Mouse (Mus musculus): ENCODE results near the gene Adam15. TPM values are rescaled to one million over a fixed set of nuclear protein-coding genes. Genes with fewer than 3 reads are reported as not detected.

Gene Adam15
- total RNA-seq, 4 experiments from 2014 or later, result 104 to 122 (median 108) TPM

GRCm38 (mm10) chr3:89304440-89304839 is 45.4 kb downstream of the Adam15 start:
- no peak for DNase-seq (ENCODE audit: low spot score in 2 of 2)

GRCm38 (mm10) chr3:89300514-89300913 is 49.3 kb downstream of the Adam15 start:
- DNase-seq (ENCODE audit: low spot score in 2 of 2), result no peak

- no peak for DNase-seq (ENCODE audit: low spot score in 2 of 2)
Observed at GRCm38 (mm10) chr3:89300071-89300470, 49.7 kb downstream of the Adam15 start.

- no peak for DNase-seq (ENCODE audit: low spot score in 2 of 2)
Observed at GRCm38 (mm10) chr3:89299499-89299898, 50.3 kb downstream of the Adam15 start.

- DNase-seq (ENCODE audit: low spot score in 2 of 2), result no peak
Observed at GRCm38 (mm10) chr3:89298908-89299307, 50.9 kb downstream of the Adam15 start.

GRCm38 (mm10) chr3:89296761-89297396 is 52.9 kb downstream of the Adam15 start:
- DNase-seq (ENCODE audit: low spot score in 2 of 2), result no peak

GRCm38 (mm10) chr3:89295685-89296230 is 54.0 kb downstream of the Adam15 start:
- no peak for DNase-seq (ENCODE audit: low spot score in 2 of 2)

GRCm38 (mm10) chr3:89294195-89294594 is 55.6 kb downstream of the Adam15 start:
- no peak for DNase-seq (ENCODE audit: low spot score in 2 of 2)

- no peak for DNase-seq (ENCODE audit: low spot score in 2 of 2)
Observed at GRCm38 (mm10) chr3:89293247-89293918, 56.4 kb downstream of the Adam15 start.

- no peak for DNase-seq (ENCODE audit: low spot score in 2 of 2)
Observed at GRCm38 (mm10) chr3:89292303-89292702, 57.5 kb downstream of the Adam15 start.

- no peak for DNase-seq (ENCODE audit: low spot score in 2 of 2)
Observed at GRCm38 (mm10) chr3:89291874-89292273, 57.9 kb downstream of the Adam15 start.

Other genes starting within 250 kb of the Adam15 start
- gene Gm43738, start 248.9 kb downstream of the Adam15 start, total RNA-seq (2022), result under 1 TPM in 1 of 4 experiments, not detected in 3; 0.21 TPM
- gene Fdps, start 248.0 kb downstream of the Adam15 start, total RNA-seq (2022), result 100 to 1,000 TPM in 2 of 4 experiments, 10 to 100 TPM in 2; 84.4 to 129 (median 100) TPM
- gene Pklr, start 213.9 kb downstream of the Adam15 start, total RNA-seq (2022), result not detected
- 10 to 100 TPM; 12.3 to 18.2 (median 17.0) TPM for gene Hcn3, start 189.8 kb downstream of the Adam15 start, total RNA-seq (2022)
- gene Clk2, start 185.2 kb downstream of the Adam15 start, total RNA-seq (2022), result 10 to 100 TPM; 41.2 to 45.3 (median 42.5) TPM
- 10 to 100 TPM; 58.5 to 69.8 (median 63.9) TPM for gene Scamp3, start 172.5 kb downstream of the Adam15 start, total RNA-seq (2022)
- gene Fam189b, start 166.9 kb downstream of the Adam15 start, total RNA-seq (2022), result 10 to 100 TPM; 47.2 to 58.2 (median 52.3) TPM
- 10 to 100 TPM; 52.5 to 62.4 (median 56.1) TPM for gene Gba, start 147.1 kb downstream of the Adam15 start, total RNA-seq (2022)
- 10 to 100 TPM; 14.2 to 24.3 (median 22.2) TPM for gene Thbs3, start 134.8 kb downstream of the Adam15 start, total RNA-seq (2022)
- gene Mtx1, start 122.9 kb downstream of the Adam15 start, total RNA-seq (2022), result 100 to 1,000 TPM in 2 of 4 experiments, 10 to 100 TPM in 2; 95.4 to 105 (median 99.8) TPM
- 1 to 10 TPM in 1 of 4 experiments, under 1 TPM in 3; 0.36 to 1.5 (median 0.67) TPM for gene Muc1, start 120.9 kb downstream of the Adam15 start, total RNA-seq (2022)
- gene Krtcap2, start 104.0 kb downstream of the Adam15 start, total RNA-seq (2022), result 10 to 100 TPM; 70.4 to 91.2 (median 83.7) TPM
- gene Trim46, start 103.7 kb downstream of the Adam15 start, total RNA-seq (2022), result 10 to 100 TPM; 66.2 to 74.6 (median 68.4) TPM
- 10 to 100 TPM; 51.6 to 64.2 (median 54.6) TPM for gene Dpm3, start 90.6 kb downstream of the Adam15 start, total RNA-seq (2022)
- gene Slc50a1, start 79.4 kb downstream of the Adam15 start, total RNA-seq (2022), result 10 to 100 TPM; 38.0 to 48.9 (median 45.5) TPM
- 1 to 10 TPM; 5.6 to 8.8 (median 6.8) TPM for gene Efna1, start 68.9 kb downstream of the Adam15 start, total RNA-seq (2022)
- 10 to 100 TPM; 50.1 to 61.2 (median 55.3) TPM for gene Efna3, start 27.0 kb downstream of the Adam15 start, total RNA-seq (2022)
- under 1 TPM in 3 of 4 experiments, not detected in 1; 0.22 to 0.46 (median 0.30) TPM for gene Efna4, start 12.0 kb downstream of the Adam15 start, total RNA-seq (2022)
- under 1 TPM; 0.32 to 0.77 (median 0.42) TPM for gene Dcst2, start 12.0 kb upstream of the Adam15 start, total RNA-seq (2022)
- under 1 TPM in 1 of 4 experiments, not detected in 3; 0.61 TPM for gene Dcst1, start 15.3 kb upstream of the Adam15 start, total RNA-seq (2022)
- gene Zbtb7b, start 44.8 kb upstream of the Adam15 start, total RNA-seq (2022), result 10 to 100 TPM; 11.3 to 20.3 (median 15.8) TPM
- gene Lenep, start 52.8 kb upstream of the Adam15 start, total RNA-seq (2022), result 1 to 10 TPM; 3.9 to 5.8 (median 4.4) TPM
- gene Flad1, start 61.9 kb upstream of the Adam15 start, total RNA-seq (2022), result 10 to 100 TPM; 30.8 to 39.9 (median 35.6) TPM
- gene Cks1b, start 68.4 kb upstream of the Adam15 start, total RNA-seq (2022), result 1 to 10 TPM; 2.4 to 3.5 (median 2.8) TPM
- 10 to 100 TPM; 15.1 to 18.7 (median 17.3) TPM for gene Shc1, start 68.4 kb upstream of the Adam15 start, total RNA-seq (2022)
- gene Pygo2, start 80.2 kb upstream of the Adam15 start, total RNA-seq (2022), result 10 to 100 TPM; 44.0 to 57.4 (median 48.8) TPM
- 10 to 100 TPM; 33.6 to 51.4 (median 41.9) TPM for gene Pbxip1, start 86.7 kb upstream of the Adam15 start, total RNA-seq (2022)
- gene Pmvk, start 104.5 kb upstream of the Adam15 start, total RNA-seq (2022), result 10 to 100 TPM; 29.0 to 37.4 (median 31.7) TPM
- 10 to 100 TPM; 20.8 to 25.7 (median 23.3) TPM for gene Kcnn3, start 170.2 kb upstream of the Adam15 start, total RNA-seq (2022)

Measured in left cerebral cortex, adult 8-10 months (tissue).